Mouse (Mus musculus): Measurements from ENCODE around the gene Tprg.

DNA sequence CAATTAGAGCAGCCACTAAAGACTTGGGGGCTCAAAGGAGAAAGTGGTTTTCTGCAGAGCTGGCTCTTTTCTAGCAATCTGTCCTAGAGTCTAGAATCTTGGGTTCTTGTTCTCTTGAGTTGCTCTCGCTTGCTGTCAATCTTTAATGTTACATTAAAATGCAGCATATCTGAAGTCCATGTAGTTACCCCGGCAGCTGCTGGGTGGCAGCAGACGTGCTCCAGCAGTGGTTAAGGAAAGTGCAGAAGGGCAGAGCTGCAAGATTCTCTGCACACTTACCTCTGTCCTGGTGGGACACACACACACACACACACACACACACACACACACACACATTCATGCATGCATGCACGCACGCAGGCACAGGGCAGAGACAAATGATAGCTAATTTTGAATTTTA, 88.2 kb downstream of the Tprg start:
- TF ChIP-seq POLR2A (IDR thresholded peaks at IDR 0.05; ENCODE audit: insufficient read depth, low read depth, low read length) (no peak), CTCF (IDR thresholded peaks at IDR 0.05) (peak; percentile 51)
